Mouse (Mus musculus) thymus, adult 18-20 months (tissue): ENCODE results near the gene Gm20661.
A peak's percentile ranks its signal among the peaks of the same experiment; 100 is the strongest.

Source experiments
- DNase-seq, 2 experiments: peaks; one replicate each; pipeline ENCODE4 v3.0.0; 2022; ENCODE audit warnings: mixed read lengths in 2 of 2

Gm20661 gene

DNA sequence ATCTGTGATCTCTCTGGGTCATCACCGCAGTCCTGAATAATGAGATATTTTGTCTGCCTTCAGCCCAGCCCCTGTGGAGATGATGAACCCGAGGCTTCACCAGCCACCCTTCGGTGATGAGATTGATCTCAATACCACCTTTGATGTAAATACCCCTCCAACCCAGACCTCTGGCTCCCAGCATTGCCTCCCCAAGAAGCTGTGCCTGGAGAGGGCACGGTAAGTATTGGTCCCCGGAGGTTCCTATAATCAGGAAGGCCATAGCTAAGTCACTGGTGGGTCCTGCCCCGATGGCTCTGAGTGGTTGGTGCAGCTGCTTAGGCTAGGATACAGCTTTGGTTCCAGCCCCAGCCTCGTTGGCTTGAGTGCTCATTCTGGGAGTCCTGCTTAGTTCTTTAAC, 14.3 kb upstream of the Gm20661 start:
- no peak for DNase-seq

DNA sequence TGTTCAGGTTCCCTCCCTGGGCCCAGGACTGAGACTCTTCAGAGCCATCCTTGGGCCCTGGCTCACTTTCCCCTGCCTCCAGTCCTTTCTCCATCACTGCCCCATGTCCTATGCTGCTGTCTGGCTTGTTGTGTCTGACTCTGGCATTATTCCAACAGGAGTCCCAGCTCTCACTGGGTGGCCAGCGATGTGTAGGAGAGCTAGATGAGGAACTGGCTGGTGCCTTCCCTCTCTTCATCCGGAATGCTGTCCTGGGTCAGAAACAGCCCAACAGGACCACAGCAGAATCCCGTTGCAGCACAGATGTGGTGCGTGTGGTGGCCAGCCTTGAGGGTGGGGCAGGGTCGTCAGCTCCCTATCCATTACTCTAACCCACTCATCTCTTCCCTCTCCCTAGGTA, 12.5 kb upstream of the Gm20661 start:
- no peak for DNase-seq

DNA sequence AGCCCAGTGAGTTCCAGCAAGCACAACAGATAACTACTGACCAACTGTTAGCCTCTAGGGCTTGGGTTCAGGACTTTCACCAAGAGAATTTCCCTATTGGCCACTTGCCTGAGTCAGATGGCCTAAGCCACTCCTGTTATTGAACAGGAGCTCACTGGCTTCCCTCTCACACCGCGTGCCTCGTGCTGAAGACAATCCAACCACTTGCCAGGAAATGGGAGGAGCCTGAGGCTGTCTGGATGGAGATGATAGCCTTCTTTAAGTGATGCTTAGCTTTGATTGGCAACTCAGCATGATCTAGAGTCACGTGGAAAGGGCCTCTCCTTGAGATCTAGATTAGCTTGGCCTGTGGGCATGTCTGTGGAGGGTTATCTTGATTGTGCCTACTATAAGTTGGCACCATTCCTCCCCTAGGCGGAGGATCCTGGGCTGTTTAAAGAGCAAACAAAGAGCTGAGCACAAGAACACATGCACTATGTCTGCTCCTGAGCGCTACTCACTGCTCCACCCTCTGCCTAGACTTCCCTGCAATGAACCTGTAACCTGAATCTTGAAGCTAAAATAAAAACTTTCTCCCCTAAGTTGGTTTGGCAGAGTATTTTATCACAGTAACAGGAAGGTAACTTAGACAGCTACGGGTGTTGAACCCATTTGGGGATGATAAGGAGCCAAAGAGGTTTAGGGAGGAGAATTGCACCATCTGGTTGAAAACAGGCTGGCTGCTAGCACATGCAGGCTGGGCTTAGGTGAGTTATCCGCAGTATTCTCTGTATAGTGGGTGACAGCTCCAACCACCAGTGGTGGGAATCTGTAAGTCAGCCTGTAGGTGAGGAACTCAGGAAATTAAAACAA, 10.9 kb upstream of the Gm20661 start:
- no peak for DNase-seq

GRCm38 (mm10) chr9:107974491-107975171, 8.2 kb upstream of the Gm20661 start:
- DNase-seq: no peak

DNA sequence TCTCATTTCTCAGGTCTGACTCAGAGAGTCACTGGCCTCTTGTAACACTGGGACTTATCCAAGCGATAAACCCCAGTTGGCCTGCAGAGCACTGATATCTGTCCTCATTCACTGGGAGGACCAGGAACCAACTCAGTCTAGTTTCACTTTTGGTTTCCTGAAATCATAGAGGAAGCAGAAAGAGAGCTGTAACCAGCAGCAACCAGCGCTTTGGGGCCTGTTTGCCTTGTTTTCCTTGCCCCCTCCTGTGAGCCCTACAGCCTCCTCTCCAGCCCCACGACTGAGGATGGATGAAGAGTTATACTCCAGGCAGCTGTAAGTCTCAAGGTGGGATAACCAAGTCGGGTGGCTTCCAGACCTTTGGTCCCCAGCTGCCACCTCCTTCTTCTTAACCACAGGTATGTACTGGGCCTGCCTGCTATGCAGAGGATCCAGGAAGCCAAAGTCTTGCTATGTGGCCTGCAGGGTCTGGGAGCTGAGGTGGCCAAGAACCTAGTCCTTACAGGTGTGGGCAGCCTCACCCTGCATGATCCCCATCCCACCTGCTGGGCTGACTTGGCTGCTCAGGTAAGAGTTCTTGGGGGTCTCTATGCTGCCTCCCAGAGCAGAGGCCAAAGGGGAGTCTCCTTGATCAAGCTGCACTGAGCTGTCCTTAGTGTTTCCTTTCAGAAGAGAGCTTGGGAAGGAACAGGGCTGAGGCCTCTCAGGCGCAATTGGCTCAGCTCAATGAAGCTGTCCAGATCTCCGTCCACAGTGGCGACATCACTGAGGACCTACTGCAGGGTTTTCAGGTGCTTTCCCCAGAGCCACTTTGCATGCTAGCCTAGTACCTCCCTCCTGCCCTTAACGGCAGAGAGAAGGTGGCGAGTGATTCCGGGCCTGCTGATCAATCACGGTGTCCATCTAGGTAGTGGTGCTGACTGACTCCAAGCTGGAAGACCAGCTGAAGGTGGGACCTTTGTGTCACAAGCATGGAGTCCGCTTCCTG, 7.2 kb upstream of the Gm20661 start, which contains the start of gene Uba7:
Uba7 (plus strand) TSS at position 107 of the 988 bp plus-strand sequence.
- no peak for DNase-seq

DNA sequence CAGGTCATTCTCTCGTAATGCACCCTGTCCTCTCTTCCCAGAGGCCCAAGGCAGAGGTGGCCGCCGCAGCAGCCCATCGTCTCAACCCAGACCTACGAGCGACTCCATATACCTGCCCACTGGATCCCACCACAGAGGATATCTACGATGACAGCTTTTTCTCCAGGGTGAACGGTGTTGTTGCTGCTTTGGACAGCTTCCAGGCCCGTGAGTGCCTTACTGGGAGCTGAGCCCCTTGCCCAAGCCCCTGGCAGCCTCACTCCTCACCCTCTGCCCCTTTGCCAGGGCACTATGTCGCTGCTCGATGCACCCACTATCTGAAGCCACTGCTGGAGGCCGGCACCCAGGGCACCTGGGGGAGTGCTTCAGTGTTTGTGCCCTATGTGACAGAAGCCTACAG, 4.0 kb upstream of the Gm20661 start:
- DNase-seq: no peak

GRCm38 (mm10) chr9:107981684-107982605, 913 bp upstream of the Gm20661 start:
- DNase-seq: no peak

GRCm38 (mm10) chr9:107983421-107983890, 598 bp downstream of the Gm20661 start:
- peak; percentile 42 to 58 for DNase-seq

DNA sequence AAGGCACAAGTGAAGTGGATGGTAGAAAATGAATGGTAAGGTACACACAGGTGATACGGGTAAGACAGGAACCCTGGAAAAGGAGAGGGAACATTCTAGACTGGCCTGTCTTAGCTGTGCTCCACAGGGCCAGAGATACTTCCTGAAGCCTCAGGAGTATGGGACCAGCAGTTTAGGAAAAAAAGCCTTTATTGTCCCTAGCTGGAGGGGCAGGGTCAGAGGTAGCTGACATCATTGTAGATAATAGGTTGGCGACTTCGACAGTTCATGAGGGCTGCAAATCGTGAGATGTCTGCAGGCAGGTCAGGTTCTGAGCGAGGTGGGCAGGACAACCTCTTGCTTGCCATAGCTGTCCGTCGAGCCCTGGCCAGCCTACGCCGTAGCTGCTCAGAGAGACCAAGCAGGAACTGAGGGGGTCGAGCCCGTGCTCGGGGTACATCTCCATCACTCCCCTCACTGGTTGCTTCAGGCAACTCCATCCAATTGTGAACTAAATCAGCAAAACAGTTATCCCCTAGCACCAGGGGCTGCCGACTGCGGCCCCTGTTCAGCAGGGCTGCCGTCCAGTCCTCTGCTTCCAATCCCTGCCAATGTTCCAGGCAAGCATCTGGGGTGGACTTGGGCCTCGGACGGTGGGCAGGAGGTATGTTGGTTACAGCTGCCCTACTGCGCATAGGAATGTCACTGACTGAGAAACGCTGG, 1.3 kb downstream of the Gm20661 start:
- no peak for DNase-seq

GRCm38 (mm10) chr9:107984754-107985055, 1.8 kb downstream of the Gm20661 start:
- DNase-seq: no peak

DNA sequence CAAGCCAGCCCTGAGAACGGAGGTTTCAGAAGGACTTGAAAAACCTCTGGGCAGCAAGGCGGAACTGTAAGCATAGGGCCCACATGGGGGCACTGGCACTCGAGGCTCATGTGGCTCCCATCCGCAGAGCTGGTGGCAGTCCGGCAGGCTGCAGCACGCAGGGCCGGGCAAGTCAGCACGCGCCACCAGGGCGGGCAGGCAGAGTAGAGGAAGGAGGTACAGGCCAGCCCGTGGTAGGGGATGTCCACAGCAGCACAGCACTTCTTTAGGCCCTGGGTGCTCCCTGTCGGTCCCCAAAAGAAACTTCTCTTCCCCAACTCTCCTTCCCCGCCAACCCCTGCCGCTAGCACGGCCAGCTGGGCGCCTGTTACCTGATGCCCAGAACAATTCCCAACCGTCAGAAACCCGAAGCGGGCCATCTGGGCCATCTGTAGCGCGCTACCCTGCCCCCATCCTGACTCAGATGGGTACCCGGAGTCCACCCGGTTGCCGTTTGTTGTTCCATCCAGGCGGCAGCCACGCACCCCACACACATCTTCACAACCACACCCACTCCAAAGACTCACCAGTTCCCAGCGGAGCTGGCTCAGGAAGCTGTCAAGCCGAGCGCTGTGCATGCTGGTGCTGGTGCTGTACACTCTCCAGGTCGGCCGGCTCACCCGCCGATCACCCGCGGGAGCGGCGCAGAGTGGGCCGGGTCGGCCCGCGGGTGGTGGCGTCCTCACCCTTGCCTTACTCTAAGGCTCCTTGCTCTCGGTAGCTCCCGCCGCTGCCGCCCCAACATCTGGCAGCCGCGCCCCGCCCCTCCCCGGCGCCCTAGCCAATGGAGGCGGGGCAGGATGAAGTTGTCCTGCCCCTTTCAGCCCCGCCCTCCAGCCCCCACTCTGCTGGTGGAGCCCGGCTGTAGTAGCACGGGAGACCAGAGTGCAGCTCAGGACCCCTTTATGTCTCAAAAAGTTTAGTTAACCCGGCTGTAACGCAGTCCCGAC, 2.6 kb downstream of the Gm20661 start, which contains the start of gene Inka1:
Inka1 (minus strand) TSS at position 749 of the 989 bp plus-strand sequence.
- peak; percentile 85 to 86 for DNase-seq

- peak; percentile 56 to 64 for DNase-seq
Measured at GRCm38 (mm10) chr9:107986376-107986775, 3.5 kb downstream of the Gm20661 start.

- DNase-seq: no peak
Measured at GRCm38 (mm10) chr9:107987950-107988349, 5.1 kb downstream of the Gm20661 start.

DNA sequence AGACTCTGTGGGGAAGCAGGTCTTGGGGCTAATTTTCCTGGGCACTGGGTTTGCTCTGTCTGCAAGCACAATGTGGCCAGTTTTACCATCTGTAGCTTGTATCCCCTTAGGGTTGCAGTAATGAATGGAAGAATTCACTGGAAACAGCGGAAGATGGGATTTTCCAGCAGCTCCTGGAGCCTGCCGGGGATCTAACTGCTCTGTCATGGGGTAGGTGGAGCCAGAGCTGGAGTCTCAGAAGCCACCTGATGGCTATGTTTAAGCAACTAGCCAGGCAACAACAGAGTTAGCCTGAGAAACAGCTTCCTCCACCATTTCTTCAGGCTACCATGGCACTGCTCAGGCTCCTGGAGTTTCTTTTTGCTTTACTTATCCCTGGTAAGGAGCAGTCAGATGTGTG, 9.3 kb downstream of the Gm20661 start, which contains the start of gene Cdhr4:
Cdhr4 (plus strand) TSS at position 301 of the 400 bp plus-strand sequence.
- no peak for DNase-seq

GRCm38 (mm10) chr9:107993013-107993412, 10.2 kb downstream of the Gm20661 start:
- DNase-seq: no peak

DNA sequence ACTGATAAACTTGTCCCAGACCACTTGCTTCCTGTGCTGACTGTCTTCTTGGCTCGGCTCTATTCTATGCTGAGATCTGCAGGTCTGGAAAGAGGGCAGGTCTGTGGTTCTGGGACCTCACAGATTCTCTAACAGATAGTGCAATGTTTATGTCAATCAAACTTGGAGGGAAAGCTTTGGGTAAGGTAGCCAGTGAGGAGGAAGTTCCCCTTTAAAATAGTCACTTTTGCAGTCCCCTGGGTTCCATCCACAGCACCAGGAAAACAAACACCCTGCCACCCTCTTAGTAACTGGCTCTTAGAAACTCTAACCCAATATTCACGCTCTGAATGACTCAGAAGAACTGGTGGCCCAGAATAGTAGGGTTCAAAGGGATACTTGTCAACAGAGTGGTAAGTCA, 11.6 kb downstream of the Gm20661 start:
- no peak for DNase-seq

DNA sequence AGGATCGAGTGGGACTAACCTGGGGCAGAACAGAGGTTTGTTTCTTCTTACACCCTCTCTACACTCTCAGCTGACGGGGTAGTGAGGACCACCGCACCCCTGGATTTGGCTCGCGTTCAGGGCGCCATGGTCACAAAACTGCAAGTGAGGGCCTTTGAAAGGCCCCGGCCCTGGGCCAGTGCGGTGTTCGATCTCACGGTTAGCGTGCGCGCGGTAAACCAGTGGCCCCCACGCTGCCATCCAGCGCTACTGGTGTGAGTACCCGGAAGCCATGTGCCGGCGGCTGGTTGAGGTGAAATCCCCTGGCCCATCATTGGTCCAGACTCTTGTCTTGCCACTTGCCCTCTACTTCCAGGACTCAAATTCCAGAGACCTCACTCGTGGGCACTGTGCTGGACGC, 12.7 kb downstream of the Gm20661 start:
- no peak for DNase-seq

- no peak for DNase-seq
Measured at GRCm38 (mm10) chr9:107996049-107996448, 13.2 kb downstream of the Gm20661 start, which contains the start of gene Gm20662. Gene Gm20662 (plus strand): TSS chr9:107996349.
